Mouse (Mus musculus) liver, adult 2 months (tissue): Measurements from ENCODE around the gene Trio. TPM values are rescaled to one million over a fixed set of nuclear protein-coding genes. Genes with fewer than 3 reads are reported as not detected.

Source experiments
- DNase-seq: peaks from one replicate; pipeline ENCODE4 v3.0.0-alpha.2; 2011; ENCODE audit warnings: low read depth, low spot score; ENCODE audit errors: extremely low read depth
- H3K27ac ChIP-seq: fragments of 200-500 bp; replicated peaks from 2 replicates; pipeline ENCODE4 v1.5.1; 2012; ENCODE audit warnings: low read depth, mild to moderate bottlenecking, control low read depth, inconsistent platforms, low read length; ENCODE audit not compliant: insufficient read depth
- H3K27me3 ChIP-seq: fragments of 200-500 bp; 2 replicates; pipeline ENCODE4 v1.6.1; 2012; ENCODE audit warnings: mild to moderate bottlenecking, moderate library complexity, low read length, inconsistent platforms; ENCODE audit not compliant: control insufficient read depth, insufficient read depth
- H3K36me3 ChIP-seq: fragments of 200-500 bp; 2 replicates; pipeline ENCODE4 v1.6.1; 2012; ENCODE audit warnings: low read length, inconsistent platforms; ENCODE audit not compliant: control insufficient read depth, insufficient read depth
- H3K4me1 ChIP-seq: fragments of 200-500 bp; 2 replicates; pipeline ENCODE4 v1.6.1; 2011; ENCODE audit warnings: low read length; ENCODE audit not compliant: control insufficient read depth, insufficient read depth
- H3K4me3 ChIP-seq: fragments of 200-500 bp; 2 replicates; pipeline ENCODE4 v1.5.1; 2011; ENCODE audit warnings: low read depth, mild to moderate bottlenecking, control low read depth, low read length, moderate library complexity; ENCODE audit not compliant: insufficient read depth
- H3K79me2 ChIP-seq: fragments of 200-500 bp; 2 replicates; pipeline ENCODE4 v1.6.1; 2012; ENCODE audit warnings: inconsistent platforms, mild to moderate bottlenecking, low read length, moderate library complexity; ENCODE audit not compliant: control insufficient read depth, insufficient read depth
- H3K9ac ChIP-seq: fragments of 200-500 bp; 2 replicates; pipeline ENCODE4 v1.6.1; 2012; ENCODE audit warnings: low read depth, mild to moderate bottlenecking, control low read depth, inconsistent platforms, low read length
- CTCF ChIP-seq: fragments of 200-500 bp; IDR thresholded peaks from 2 replicates; pipeline ENCODE4 v1.5.1; 2011; ENCODE audit warnings: low read depth, low read length, control low read depth
- POLR2A ChIP-seq: fragments of 200-500 bp; IDR thresholded peaks from 2 replicates; pipeline ENCODE4 v1.6.1; 2011; ENCODE audit warnings: low read length, control low read depth; ENCODE audit not compliant: insufficient read depth; ENCODE audit errors: extremely low read depth
- WGBS: fragments of 180-500 bp; shearing (Covaris S2); methylation state at CpG from one replicate; pipeline ENCODE4 v1.1.7; 2018; 5-methylcytosine and 5-hydroxymethylcytosine counted together
- polyA plus RNA-seq: library from polyadenylated mRNA; depleted of rRNA; stranded (reverse); fragments of >200 nt; gene quantifications from 2 replicates; pipeline ENCODE4 v1.2.3, GENCODE M21; 2012
- total RNA-seq: library from RNA; depleted of rRNA; stranded (reverse); fragments of >200 nt; gene quantifications from 2 replicates; pipeline ENCODE4 v1.2.3, GENCODE M21; 2014

Gene Trio
- total and polyA plus RNA-seq, 2 experiments: 10.6 to 17.9 TPM

GRCm38 (mm10) chr15:27987979-27988378 lies 37.7 kb downstream of the Trio start:
- H3K9ac ChIP-seq: no peak overlapping the region
- peaks cover 3% of the 10 kb centered on the region for H3K4me1 ChIP-seq
- no peaks in the 10 kb centered on the region for H3K27me3 ChIP-seq
- DNase-seq: no peak
- 83% methylated on average over 7 of the region's 7 CpGs for WGBS
- H3K79me2 ChIP-seq: peaks cover 52% of the 10 kb centered on the region
- no peak overlapping the region for H3K4me3 ChIP-seq
- no peaks in the 10 kb centered on the region for H3K36me3 ChIP-seq
- no peak overlapping the region for H3K27ac ChIP-seq
- no peak for TF ChIP-seq CTCF
- no peak for TF ChIP-seq POLR2A

DNA sequence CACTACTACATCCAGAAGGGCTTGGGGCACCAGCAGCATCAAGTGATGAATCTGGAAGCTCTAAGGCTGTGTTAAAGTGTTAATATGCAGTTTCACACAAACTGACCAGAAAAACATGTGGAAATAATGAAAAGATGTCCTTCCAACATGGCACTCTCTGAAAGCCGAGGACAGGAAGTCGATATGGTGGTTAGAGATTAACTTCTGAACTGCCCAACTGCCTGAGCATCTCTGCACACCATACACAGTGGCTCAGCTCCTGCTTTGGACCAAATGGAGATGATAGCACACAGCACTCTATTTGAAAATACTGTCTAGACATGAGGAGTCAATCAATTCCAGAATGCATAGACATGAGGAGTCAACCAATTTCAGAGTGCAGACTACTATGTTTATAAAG lies 40.8 kb downstream of the Trio start:
- peak; percentile 52 for DNase-seq
- Histone ChIP-seq H3K4me1 (peaks cover 8% of the 10 kb centered on the region), H3K27me3 (no peaks in the 10 kb centered on the region), H3K79me2 (peaks cover 47% of the 10 kb centered on the region), H3K27ac (no peak overlapping the region), H3K4me3 (no peak overlapping the region), H3K36me3 (no peaks in the 10 kb centered on the region), H3K9ac (no peak overlapping the region)
- WGBS: 7% methylated on average over 2 of the region's 2 CpGs
- TF ChIP-seq CTCF: no peak
- TF ChIP-seq POLR2A: no peak

- peak overlapping the region; percentile 25 for H3K4me3 ChIP-seq
- peak overlapping the region; percentile 22; the same call in 1 of the 2 replicates for H3K27ac ChIP-seq
- H3K36me3 ChIP-seq: no peaks in the 10 kb centered on the region
- H3K79me2 ChIP-seq: peaks cover 40% of the 10 kb centered on the region; the same call in 1 of the 2 replicates
- peaks cover 14% of the 10 kb centered on the region for H3K4me1 ChIP-seq
- no peak for TF ChIP-seq CTCF
- no peak for TF ChIP-seq POLR2A
- WGBS: 43% methylated on average over 13 of the region's 13 CpGs
- no peak overlapping the region for H3K9ac ChIP-seq
- peak; percentile 84 for DNase-seq
- no peaks in the 10 kb centered on the region for H3K27me3 ChIP-seq
Observed at GRCm38 (mm10) chr15:27981764-27982500, 43.7 kb downstream of the Trio start.

GRCm38 (mm10) chr15:27981258-27981657 lies 44.4 kb downstream of the Trio start:
- H3K4me3 ChIP-seq: no peak overlapping the region
- peaks cover 39% of the 10 kb centered on the region; the same call in 1 of the 2 replicates for H3K79me2 ChIP-seq
- H3K9ac ChIP-seq: no peak overlapping the region
- DNase-seq: no peak
- no peaks in the 10 kb centered on the region for H3K27me3 ChIP-seq
- H3K36me3 ChIP-seq: no peaks in the 10 kb centered on the region
- H3K4me1 ChIP-seq: peaks cover 16% of the 10 kb centered on the region
- H3K27ac ChIP-seq: no peak overlapping the region
- 58% methylated on average over 3 of the region's 3 CpGs for WGBS
- TF ChIP-seq CTCF (no peak), POLR2A (no peak)

DNA sequence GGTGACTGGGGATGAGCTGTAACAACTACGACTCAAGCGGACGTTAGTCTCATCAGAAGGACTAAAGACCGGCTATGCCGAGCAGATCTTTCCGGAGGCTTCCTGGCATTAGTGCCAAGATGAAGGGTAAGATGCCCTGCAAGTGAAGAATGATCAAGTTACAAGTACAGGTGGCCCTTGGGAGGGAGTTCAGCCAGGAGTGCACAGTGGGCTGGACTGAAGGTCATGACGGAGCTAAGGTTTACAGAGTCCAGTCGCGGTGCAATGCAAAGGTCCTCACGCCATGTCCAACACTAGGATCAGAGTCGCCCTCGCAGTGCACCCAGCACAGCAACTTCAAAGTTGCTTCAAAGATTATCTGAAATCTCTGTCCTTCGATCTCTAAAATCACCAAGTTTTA lies 45.2 kb downstream of the Trio start:
- H3K4me1 ChIP-seq: peaks cover 16% of the 10 kb centered on the region
- H3K79me2 ChIP-seq: peaks cover 37% of the 10 kb centered on the region; the same call in 1 of the 2 replicates
- WGBS: 64% methylated on average over 13 of the region's 13 CpGs
- no peaks in the 10 kb centered on the region for H3K36me3 ChIP-seq
- no peak for TF ChIP-seq CTCF
- no peak for TF ChIP-seq POLR2A
- H3K27me3 ChIP-seq: no peaks in the 10 kb centered on the region
- H3K4me3 ChIP-seq: no peak overlapping the region
- H3K9ac ChIP-seq: no peak overlapping the region
- DNase-seq: peak; percentile 54
- no peak overlapping the region for H3K27ac ChIP-seq

- DNase-seq: no peak
- TF ChIP-seq POLR2A: no peak
- no peak for TF ChIP-seq CTCF
- H3K9ac ChIP-seq: no peak overlapping the region
- no peak overlapping the region for H3K27ac ChIP-seq
- H3K27me3 ChIP-seq: no peaks in the 10 kb centered on the region
- peaks cover 51% of the 10 kb centered on the region for H3K79me2 ChIP-seq
- no peaks in the 10 kb centered on the region for H3K36me3 ChIP-seq
- H3K4me1 ChIP-seq: peaks cover 11% of the 10 kb centered on the region
- 29% methylated on average over 4 of the region's 4 CpGs for WGBS
- no peak overlapping the region for H3K4me3 ChIP-seq
Observed at GRCm38 (mm10) chr15:27976950-27977349, 48.7 kb downstream of the Trio start.
